Mouse (Mus musculus) kidney, adult 11 months (tissue): ENCODE results near the gene Rnaseh2c.

Experiments used
- DNase-seq: peaks from one replicate; pipeline ENCODE4 v3.0.0; 2022

The Rnaseh2c gene

GRCm38 (mm10) chr19:5575336-5575735, 26.3 kb upstream of the Rnaseh2c start:
- no peak for DNase-seq

- no peak for DNase-seq
These were observed 21.7 kb upstream of the Rnaseh2c start for GRCm38 (mm10) chr19:5579971-5580370.

GRCm38 (mm10) chr19:5580776-5581175, 20.9 kb upstream of the Rnaseh2c start:
- DNase-seq, result no peak

- no peak for DNase-seq
These were observed 19.7 kb upstream of the Rnaseh2c start for GRCm38 (mm10) chr19:5581995-5582394.

GRCm38 (mm10) chr19:5589159-5589558, 12.5 kb upstream of the Rnaseh2c start:
- no peak for DNase-seq

- DNase-seq, result no peak
These were observed 9.8 kb upstream of the Rnaseh2c start for GRCm38 (mm10) chr19:5591888-5592287.

- no peak for DNase-seq
These were observed 2.4 kb upstream of the Rnaseh2c start for GRCm38 (mm10) chr19:5599224-5599623.

- DNase-seq, result no peak
These were observed 2.0 kb downstream of the Rnaseh2c start for GRCm38 (mm10) chr19:5603664-5604063.

- DNase-seq, result no peak
These were observed 3.5 kb downstream of the Rnaseh2c start for GRCm38 (mm10) chr19:5605126-5605525.

GRCm38 (mm10) chr19:5606196-5606595, 4.5 kb downstream of the Rnaseh2c start:
- no peak for DNase-seq

GRCm38 (mm10) chr19:5607705-5608410, 6.2 kb downstream of the Rnaseh2c start:
- no peak for DNase-seq

- DNase-seq, result no peak
These were observed 7.0 kb downstream of the Rnaseh2c start for GRCm38 (mm10) chr19:5608707-5609106.

- DNase-seq, result no peak
These were observed 7.5 kb downstream of the Rnaseh2c start for GRCm38 (mm10) chr19:5609171-5609546.

GRCm38 (mm10) chr19:5609547-5610404, 8.1 kb downstream of the Rnaseh2c start, which contains the start of gene Kat5:
Gene Kat5, minus strand, starts transcription at chr19:5610237.
- peak; percentile 92 for DNase-seq

GRCm38 (mm10) chr19:5611973-5612372, 10.3 kb downstream of the Rnaseh2c start:
- DNase-seq, result no peak

GRCm38 (mm10) chr19:5612762-5613411, 11.2 kb downstream of the Rnaseh2c start:
- no peak for DNase-seq

- no peak for DNase-seq
These were observed 13.3 kb downstream of the Rnaseh2c start for GRCm38 (mm10) chr19:5614953-5615352.

- no peak for DNase-seq
These were observed 18.3 kb downstream of the Rnaseh2c start for GRCm38 (mm10) chr19:5620007-5620406.

- no peak for DNase-seq
These were observed 20.2 kb downstream of the Rnaseh2c start for GRCm38 (mm10) chr19:5621884-5622283.

GRCm38 (mm10) chr19:5625311-5625710, 23.6 kb downstream of the Rnaseh2c start:
- DNase-seq, result no peak

GRCm38 (mm10) chr19:5629907-5630306, 28.2 kb downstream of the Rnaseh2c start:
- DNase-seq, result no peak

- no peak for DNase-seq
These were observed 30.4 kb downstream of the Rnaseh2c start for GRCm38 (mm10) chr19:5632120-5632519.

GRCm38 (mm10) chr19:5636036-5636570, 34.4 kb downstream of the Rnaseh2c start:
- DNase-seq, result no peak
